Mouse (Mus musculus) retina, adult 2 months (tissue): ENCODE measurements around the gene Tmem53.

Experiments used
- DNase-seq: peaks from one replicate; pipeline ENCODE4 v3.0.0-alpha.2; 2012; ENCODE audit warnings: low read depth, low spot score

The Tmem53 gene

DNA sequence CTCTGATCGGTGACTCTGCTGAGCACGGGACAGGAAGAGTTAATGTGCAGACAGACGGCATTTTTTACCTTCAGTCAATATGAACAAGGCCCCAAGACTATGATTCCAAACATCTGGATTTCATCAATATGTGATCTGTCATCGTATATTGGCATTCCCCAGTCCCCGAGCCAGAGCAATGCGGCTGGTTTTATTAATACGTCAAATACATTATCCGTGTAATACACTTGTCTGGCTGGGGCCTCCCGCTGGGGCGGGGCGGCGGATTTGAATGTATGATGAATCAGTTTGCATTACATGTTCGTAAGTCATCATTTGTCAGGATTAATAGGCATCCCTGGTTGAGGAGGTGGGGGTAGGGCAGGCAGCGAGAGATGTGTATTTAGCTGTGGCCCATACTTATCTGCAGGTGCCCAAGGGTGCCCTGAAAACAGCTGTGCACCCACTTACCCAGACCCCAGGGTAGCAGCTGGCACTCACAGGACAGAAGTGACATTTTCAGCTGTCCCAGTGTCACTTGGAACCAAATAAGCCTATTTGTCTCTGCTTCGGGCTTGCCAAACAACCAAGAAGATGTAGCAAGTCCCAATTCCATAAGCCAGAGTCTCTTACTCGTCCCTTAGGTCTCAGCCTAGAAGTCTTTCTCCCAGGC lies 63.2 kb downstream of the Tmem53 start:
- DNase-seq: no peak

DNA sequence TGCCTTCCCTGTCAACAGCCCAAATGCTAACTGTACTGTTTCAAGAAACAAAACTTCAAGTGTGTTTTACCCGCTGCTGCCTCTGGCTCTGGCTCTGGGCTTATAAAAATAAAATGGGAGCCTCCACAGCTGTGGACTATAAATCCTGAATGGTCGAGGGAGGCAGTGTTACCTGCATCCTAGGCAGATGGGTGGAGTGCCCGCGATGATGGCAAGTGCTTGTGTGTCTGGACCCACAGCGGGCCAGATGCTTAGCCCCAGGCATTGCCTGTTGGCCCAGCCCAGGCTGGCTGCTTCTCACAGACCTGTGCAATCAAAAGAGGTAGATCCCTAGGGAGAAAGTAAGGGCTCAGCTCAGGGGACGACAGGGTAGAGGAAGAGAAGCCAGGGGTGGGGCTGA lies 65.0 kb downstream of the Tmem53 start:
- no peak for DNase-seq

GRCm38 (mm10) chr4:117317701-117318190 lies 66.0 kb downstream of the Tmem53 start:
- no peak for DNase-seq
